Mouse (Mus musculus): Measurements from ENCODE around the gene Gripap1. TPM values are rescaled to one million over a fixed set of nuclear protein-coding genes. Genes with fewer than 3 reads are reported as not detected.

Gripap1 gene
- polyA plus RNA-seq (2017; shearing (Covaris generic)): 10 to 100 TPM; 95.0 to 98.3 TPM

GRCm38 (mm10) chrX:7789542-7790136 lies at the start of gene Gripap1:
Gene Gripap1, plus strand, starts transcription at chrX:7789765.

GRCm38 (mm10) chrX:7750432-7751116 lies 39.0 kb upstream of the Gripap1 start, which contains the start of gene Ccdc120:
Gene Ccdc120, minus strand, starts transcription at chrX:7750905.

GRCm38 (mm10) chrX:7762137-7762920 lies 27.2 kb upstream of the Gripap1 start, which contains the start of gene Tfe3:
Gene Tfe3, plus strand, starts transcription at chrX:7762560.

GRCm38 (mm10) chrX:7821865-7822779 lies 32.6 kb downstream of the Gripap1 start, which contains the start of gene Kcnd1:
Gene Kcnd1, plus strand, starts transcription at chrX:7822289.

GRCm38 (mm10) chrX:7841163-7842162 lies 51.9 kb downstream of the Gripap1 start, which contains the start of gene Otud5:
Gene Otud5, plus strand, starts transcription at chrX:7841364.

Other genes with a start within 250 kb of the Gripap1 start
- 100 to 1,000 TPM; 107 to 116 TPM for gene Foxp3, start 216.1 kb upstream of the Gripap1 start, polyA plus RNA-seq (2017; shearing (Covaris generic))
- 10 to 100 TPM; 18.9 to 19.4 TPM for gene Ppp1r3f, start 215.5 kb upstream of the Gripap1 start, polyA plus RNA-seq (2017; shearing (Covaris generic))
- gene Ccdc22, start 184.2 kb upstream of the Gripap1 start, polyA plus RNA-seq (2017; shearing (Covaris generic)): 10 to 100 TPM; 26.9 to 33.1 TPM
- under 1 TPM; 0.43 to 0.66 TPM for gene Cacna1f, start 182.7 kb upstream of the Gripap1 start, polyA plus RNA-seq (2017; shearing (Covaris generic))
- gene Syp, start 151.3 kb upstream of the Gripap1 start, polyA plus RNA-seq (2017; shearing (Covaris generic)): 10 to 100 TPM; 11.7 to 11.9 TPM
- 10 to 100 TPM; 28.9 to 30.0 TPM for gene Prickle3, start 132.5 kb upstream of the Gripap1 start, polyA plus RNA-seq (2017; shearing (Covaris generic))
- 10 to 100 TPM; 89.2 to 98.4 TPM for gene Plp2, start 118.4 kb upstream of the Gripap1 start, polyA plus RNA-seq (2017; shearing (Covaris generic))
- not detected for gene Magix, start 108.5 kb upstream of the Gripap1 start, polyA plus RNA-seq (2017; shearing (Covaris generic))
- 10 to 100 TPM; 52.1 to 78.0 TPM for gene Gpkow, start 92.6 kb upstream of the Gripap1 start, polyA plus RNA-seq (2017; shearing (Covaris generic))
- gene Wdr45, start 75.4 kb upstream of the Gripap1 start, polyA plus RNA-seq (2017; shearing (Covaris generic)): 10 to 100 TPM; 75.7 to 78.1 TPM
- not detected for gene Gm45208, start 67.5 kb upstream of the Gripap1 start, polyA plus RNA-seq (2017; shearing (Covaris generic))
- 10 to 100 TPM; 36.2 to 40.3 TPM for gene Praf2, start 61.3 kb upstream of the Gripap1 start, polyA plus RNA-seq (2017; shearing (Covaris generic))
- gene Ccdc120, start 38.9 kb upstream of the Gripap1 start, polyA plus RNA-seq (2017; shearing (Covaris generic)): under 1 TPM; 0.11 to 0.55 TPM
- 10 to 100 TPM; 30.6 to 35.2 TPM for gene Tfe3, start 27.2 kb upstream of the Gripap1 start, polyA plus RNA-seq (2017; shearing (Covaris generic))
- 1 to 10 TPM in 1 of 2 experiments, under 1 TPM in 1; 0.69 to 2.4 TPM for gene Kcnd1, start 32.5 kb downstream of the Gripap1 start, polyA plus RNA-seq (2017; shearing (Covaris generic))
- 100 to 1,000 TPM; 196 to 198 TPM for gene Otud5, start 51.6 kb downstream of the Gripap1 start, polyA plus RNA-seq (2017; shearing (Covaris generic))
- gene Pim2, start 88.5 kb downstream of the Gripap1 start, polyA plus RNA-seq (2017; shearing (Covaris generic)): 10 to 100 TPM; 51.7 to 86.2 TPM
- gene Slc35a2, start 94.3 kb downstream of the Gripap1 start, polyA plus RNA-seq (2017; shearing (Covaris generic)): 10 to 100 TPM; 39.3 to 39.5 TPM
- gene Pqbp1, start 109.5 kb downstream of the Gripap1 start, polyA plus RNA-seq (2017; shearing (Covaris generic)): 100 to 1,000 TPM; 144 to 146 TPM
- 100 to 1,000 TPM; 130 to 136 TPM for gene Timm17b, start 109.6 kb downstream of the Gripap1 start, polyA plus RNA-seq (2017; shearing (Covaris generic))
- not detected for gene Gm10491, start 118.1 kb downstream of the Gripap1 start, polyA plus RNA-seq (2017; shearing (Covaris generic))
- not detected for gene Gm10490, start 119.8 kb downstream of the Gripap1 start, polyA plus RNA-seq (2017; shearing (Covaris generic))
- under 1 TPM in 1 of 2 experiments, not detected in 1; 0.38 TPM for gene Pcsk1n, start 130.1 kb downstream of the Gripap1 start, polyA plus RNA-seq (2017; shearing (Covaris generic))
- under 1 TPM in 1 of 2 experiments, not detected in 1; 0.44 TPM for gene Eras, start 138.8 kb downstream of the Gripap1 start, polyA plus RNA-seq (2017; shearing (Covaris generic))
- gene Hdac6, start 158.1 kb downstream of the Gripap1 start, polyA plus RNA-seq (2017; shearing (Covaris generic)): 10 to 100 TPM; 13.0 to 14.0 TPM
- 10 to 100 TPM; 25.9 to 28.4 TPM for gene Gata1, start 188.3 kb downstream of the Gripap1 start, polyA plus RNA-seq (2017; shearing (Covaris generic))
- gene Glod5, start 228.7 kb downstream of the Gripap1 start, polyA plus RNA-seq (2017; shearing (Covaris generic)): not detected

Measured in inflammation-experienced regulatory T-cells (primary cell).